Mouse (Mus musculus): Measurements from ENCODE around the gene Mrps35.

The Mrps35 gene

DNA sequence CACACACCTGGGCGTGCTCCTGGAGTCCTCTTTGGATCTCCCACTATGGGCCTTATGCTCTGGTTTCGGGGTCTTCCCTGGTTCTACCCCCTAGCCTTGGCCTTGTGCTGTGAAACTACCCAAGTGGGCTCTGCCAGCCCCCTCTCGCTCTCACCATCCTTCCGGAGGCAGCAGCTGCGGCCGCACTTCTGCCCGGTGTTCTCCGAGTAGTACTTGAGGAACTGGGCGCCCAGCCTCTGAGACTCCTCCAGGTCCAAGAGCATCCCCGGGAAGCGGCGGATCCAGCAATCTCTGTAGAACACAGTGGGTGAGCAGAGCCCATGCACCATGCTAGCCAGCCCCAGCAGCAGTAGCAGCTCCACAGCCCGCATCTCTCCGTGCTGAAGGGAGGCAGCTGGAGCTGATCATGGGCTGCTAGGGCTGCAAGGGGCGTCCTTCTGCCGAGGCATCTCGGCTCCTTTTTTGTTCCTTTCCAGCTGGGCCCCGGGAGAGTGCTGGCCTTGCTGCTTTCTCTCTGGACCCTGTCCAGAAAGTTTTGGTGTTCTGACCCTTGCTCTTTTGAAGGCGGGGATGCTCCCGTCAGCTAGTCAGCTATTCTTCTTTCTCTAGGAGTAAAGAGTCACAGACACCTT is 44.1 kb downstream of the Mrps35 start, which contains the start of gene Mansc4:
Gene Mansc4, minus strand, starts transcription at position 439 of the 632 bp plus-strand sequence.
- in situ Hi-C loops (cut with MboI, MseI), result loop anchor here (25.0 kb wide), 1 partner anchor 1826 kb away; no protein-coding TSS in a partner anchor

GRCm38 (mm10) chr6:147087736-147088135 is 45.2 kb downstream of the Mrps35 start:
- in situ Hi-C loops (cut with MboI, MseI), result loop anchor here (25.0 kb wide), 1 partner anchor 1825 kb away; no protein-coding TSS in a partner anchor

DNA sequence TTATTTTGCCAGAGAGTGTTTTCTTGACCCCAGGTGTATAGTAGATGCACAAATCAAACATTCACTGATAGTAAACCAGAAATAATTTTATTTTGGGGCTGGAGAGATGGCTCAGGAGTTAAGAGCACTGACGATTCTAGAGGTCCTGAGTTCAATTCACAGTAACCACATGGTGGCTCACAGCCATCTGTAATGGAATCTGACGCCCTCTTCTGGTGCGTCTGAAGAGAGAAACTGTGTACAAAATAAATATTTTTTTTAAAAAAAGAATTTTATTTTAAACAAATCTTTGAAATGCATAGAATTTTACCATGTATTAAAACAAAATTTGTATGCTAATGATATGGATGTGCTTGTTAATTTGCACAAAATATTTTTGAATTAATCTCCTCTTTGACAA is 46.0 kb downstream of the Mrps35 start:
- in situ Hi-C loops (cut with MboI, MseI), result loop anchor here (25.0 kb wide), 1 partner anchor 1824 kb away; no protein-coding TSS in a partner anchor

DNA sequence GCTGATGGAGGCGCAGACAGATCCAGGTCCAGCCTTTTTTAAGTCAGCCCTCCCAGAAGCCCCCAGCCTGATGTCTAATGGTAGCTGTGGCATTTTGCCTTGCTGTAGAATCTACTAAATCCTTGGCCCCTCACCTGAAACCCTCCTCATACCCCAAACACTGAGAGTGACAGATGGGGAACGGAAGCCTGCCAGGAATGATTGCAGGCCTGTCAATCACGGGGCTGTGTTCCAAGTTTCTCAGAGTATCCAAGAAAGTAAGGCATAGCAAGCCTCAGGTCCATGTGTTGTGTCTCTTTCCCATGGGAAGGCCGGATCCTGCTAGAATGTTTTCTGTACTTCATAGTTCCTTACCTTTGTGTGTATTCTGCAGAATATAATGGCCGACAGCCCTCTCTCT is 47.6 kb downstream of the Mrps35 start:
- in situ Hi-C loops (cut with MboI, MseI), result loop anchor here (10.0 to 25.0 kb wide), 2 partner anchors 565 to 1822 kb away; no protein-coding TSS in a partner anchor

- in situ Hi-C loops (cut with MboI, MseI), result loop anchor here (10.0 to 25.0 kb wide), 2 partner anchors 567 to 1821 kb away; no protein-coding TSS in a partner anchor
These were observed 48.9 kb downstream of the Mrps35 start, which contains the start of gene Klhl42 for GRCm38 (mm10) chr6:147091136-147092120. Gene Klhl42, plus strand, starts transcription at chr6:147091379.

DNA sequence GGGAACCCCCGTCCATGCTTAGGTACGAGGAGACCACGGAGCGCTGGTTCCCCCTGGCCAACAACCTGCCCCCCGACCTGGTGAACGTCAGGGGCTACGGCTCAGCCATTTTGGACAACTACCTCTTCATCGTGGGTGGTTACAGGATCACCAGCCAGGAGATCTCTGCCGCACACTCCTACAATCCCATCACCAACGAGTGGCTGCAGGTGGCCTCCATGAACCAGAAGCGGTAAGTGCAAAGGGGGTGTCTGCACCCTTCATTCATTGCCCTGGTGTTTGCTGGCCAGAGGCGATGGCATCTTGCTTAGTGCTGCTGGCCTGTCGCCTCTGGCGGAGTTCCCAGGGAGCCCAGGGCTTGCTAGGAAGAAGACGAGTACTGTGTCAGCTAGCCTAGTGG is 49.6 kb downstream of the Mrps35 start:
- in situ Hi-C loops (cut with MboI, MseI), result loop anchor here (10.0 to 25.0 kb wide), 2 partner anchors 567 to 1820 kb away; no protein-coding TSS in a partner anchor

DNA sequence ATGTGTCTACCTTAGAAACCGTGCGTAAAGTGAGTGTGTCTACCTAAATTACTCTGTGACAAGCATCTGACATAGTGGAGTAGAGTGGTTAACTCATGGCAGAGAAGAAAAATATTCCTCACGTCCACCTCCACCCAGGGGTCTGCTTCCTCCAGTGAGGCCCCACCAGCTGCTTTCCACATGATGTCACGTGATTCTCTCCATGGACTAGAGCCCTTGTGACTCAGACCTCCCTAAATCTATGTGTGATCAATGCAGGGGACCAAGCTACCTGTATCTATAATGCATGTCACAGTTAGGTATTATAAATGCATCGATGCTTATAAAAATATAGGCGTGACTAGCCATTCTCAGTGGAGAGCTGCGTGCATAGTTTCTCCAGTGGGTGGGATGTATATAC is 52.2 kb downstream of the Mrps35 start:
- in situ Hi-C loops (cut with MboI, MseI), result loop anchor here (10.0 to 25.0 kb wide), 2 partner anchors 570 to 1818 kb away; no protein-coding TSS in a partner anchor

DNA sequence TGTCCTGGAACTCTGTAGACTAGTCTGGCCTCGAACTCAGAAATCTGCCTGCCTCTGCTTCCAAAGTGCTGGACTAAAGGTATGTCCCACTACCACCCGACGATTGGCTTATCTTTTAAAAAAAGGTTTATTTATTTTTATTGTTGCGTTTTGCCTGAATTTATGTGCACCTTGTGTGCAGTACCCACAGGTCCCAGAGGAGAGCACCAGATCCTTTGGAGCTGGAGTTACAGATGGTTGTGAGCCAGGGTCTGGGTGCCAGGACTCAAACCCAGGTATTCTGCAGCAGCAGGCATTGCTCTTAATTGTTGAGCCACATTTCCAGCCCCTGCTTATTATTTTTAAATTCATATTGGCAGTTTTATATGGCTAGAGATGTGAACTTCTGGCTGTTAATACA is 53.5 kb downstream of the Mrps35 start:
- in situ Hi-C loops (cut with MboI, MseI), result loop anchor here (10.0 to 25.0 kb wide), 2 partner anchors 571 to 1816 kb away; no protein-coding TSS in a partner anchor

GRCm38 (mm10) chr6:147096934-147097333 is 54.4 kb downstream of the Mrps35 start:
- in situ Hi-C loops (cut with MboI, MseI), result loop anchor here (10.0 to 25.0 kb wide), 2 partner anchors 572 to 1815 kb away; no protein-coding TSS in a partner anchor

DNA sequence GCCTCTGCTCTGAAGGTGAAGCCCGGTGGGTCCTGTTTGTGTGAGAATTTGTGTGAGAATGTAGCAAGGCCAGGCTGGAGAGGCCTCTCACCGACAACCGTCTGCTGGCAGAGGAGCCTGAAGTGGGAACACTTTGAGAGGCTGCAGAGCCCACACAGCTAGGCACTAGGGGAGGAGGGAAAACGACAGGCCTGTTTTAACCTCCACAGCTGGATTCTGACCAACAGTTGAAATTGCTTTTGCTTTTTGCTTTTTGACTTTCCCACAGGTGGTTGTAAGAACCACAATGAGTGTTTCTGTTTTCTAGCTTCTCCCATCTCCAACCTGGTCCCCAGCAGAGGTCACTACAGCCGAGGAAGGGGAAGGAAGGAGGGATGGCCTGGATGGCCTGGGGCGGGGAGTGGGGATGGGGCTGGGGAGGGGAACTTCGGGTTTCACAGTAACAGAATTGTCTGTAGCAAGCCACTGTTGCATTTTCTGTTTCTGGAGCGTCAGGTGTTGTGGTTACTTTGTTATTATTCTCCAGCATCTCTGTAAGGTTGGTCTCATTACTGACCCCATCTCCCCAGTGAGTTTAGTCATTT is 54.9 kb downstream of the Mrps35 start:
- in situ Hi-C loops (cut with MboI, MseI), result loop anchor here (10.0 to 25.0 kb wide), 2 partner anchors 573 to 1815 kb away; no protein-coding TSS in a partner anchor

DNA sequence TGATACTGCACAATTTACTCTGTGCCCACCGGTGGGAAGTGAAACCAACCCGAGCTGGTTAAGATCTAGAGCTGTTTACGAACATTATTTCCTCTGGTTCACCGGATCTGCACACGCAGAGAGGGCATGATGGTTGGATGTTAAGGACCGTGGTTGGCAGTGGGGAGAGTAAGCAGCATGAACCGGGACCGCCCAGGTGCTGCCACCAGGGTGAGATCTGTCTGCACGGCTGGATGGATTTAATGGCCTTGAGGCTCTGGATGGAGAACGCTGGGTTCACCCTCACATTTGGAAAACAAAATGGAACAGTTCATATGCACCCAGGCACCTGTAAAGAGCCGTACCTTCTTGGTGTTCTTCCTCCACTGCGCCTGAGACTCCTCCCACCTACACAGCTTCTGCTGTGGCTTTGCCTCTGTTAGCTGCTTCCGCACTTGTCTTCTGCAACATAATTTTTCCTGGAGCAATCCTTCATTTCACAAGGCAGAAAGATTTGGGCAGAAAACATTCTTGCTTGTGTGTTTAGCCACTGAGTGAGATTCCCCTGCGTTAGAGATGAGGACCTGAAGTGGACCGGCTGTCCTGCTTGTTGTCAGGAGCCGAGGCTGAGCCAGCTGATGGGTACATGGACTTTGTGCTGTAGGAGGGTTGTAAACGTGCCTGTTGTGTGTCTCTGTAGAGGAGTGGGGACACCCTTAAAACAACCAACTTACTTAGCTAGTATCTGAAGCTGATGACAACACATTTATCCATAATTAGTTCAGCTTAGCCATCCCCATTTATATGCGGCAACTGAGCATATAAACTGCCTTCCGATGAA is 57.1 kb downstream of the Mrps35 start:
- in situ Hi-C loops (cut with MboI, MseI), result loop anchor here (10.0 to 25.0 kb wide), 2 partner anchors 575 to 1813 kb away; no protein-coding TSS in a partner anchor

DNA sequence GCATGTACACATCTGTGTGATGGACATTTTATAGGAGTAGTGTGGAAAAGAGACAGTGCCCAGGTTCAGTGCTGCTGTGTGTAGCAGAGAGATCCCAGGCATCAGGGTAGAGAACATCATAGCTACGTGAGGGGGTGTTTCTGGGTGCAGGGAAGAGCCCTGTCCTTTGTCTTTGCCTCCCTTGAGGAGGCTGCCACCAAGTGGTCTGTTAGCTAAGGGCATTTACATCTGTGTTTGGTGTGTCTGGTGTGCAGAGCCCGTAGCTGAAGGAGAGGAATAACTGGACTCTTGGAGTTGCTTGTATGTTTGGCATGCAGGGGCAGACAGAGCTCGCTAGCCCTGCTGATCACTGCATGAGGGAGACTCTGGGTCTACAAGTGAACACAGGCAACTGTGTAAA is 59.7 kb downstream of the Mrps35 start:
- in situ Hi-C loops (cut with MboI, MseI), result no loop called here

DNA sequence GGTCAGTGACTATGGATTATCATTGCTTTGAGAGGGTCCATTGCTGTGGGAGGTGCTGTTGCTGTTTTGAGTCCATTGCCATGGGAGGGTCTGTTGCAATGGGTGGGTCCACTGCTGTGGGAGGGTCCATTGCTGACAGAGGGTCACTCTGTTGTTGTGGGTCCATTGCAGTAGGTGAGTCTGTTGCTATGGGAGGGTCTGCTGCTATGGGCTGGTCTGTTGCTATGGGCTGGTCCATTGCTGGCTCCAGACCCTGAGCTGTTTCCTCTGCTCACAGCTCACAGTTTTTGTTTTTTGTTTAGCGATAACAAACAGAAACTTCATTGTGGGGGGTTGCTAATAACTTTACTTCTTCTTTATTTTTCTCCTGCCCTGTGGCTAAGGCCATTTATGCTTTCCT is 63.0 kb downstream of the Mrps35 start:
- in situ Hi-C loops (cut with MboI, MseI), result no loop called here

DNA sequence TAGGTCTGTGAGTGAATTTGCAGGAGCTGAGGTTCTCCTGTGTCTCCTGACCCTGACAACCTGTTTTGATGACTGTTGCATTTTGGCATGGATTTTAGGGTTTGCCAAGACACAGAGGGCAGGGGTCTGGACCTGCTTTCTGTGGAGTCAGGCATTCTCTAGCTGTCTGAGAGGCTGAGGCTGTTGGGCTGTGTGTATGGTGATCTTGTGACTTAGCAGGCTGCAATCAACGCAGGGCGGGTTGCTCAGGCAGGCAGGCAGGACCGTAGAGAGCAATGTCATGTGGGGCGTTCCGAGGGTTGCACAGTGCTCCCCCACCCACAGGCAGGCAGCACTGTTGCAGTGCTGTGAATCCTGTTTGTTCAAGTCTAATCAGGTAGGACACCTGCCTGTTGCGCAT is 64.2 kb downstream of the Mrps35 start:
- in situ Hi-C loops (cut with MboI, MseI), result no loop called here

- in situ Hi-C loops (cut with MboI, MseI), result no loop called here
These were observed 66.7 kb downstream of the Mrps35 start for GRCm38 (mm10) chr6:147109283-147109682.

- in situ Hi-C loops (cut with MboI, MseI), result no loop called here
These were observed 74.0 kb downstream of the Mrps35 start for GRCm38 (mm10) chr6:147116579-147116978.

GRCm38 (mm10) chr6:147117764-147118163 is 75.2 kb downstream of the Mrps35 start:
- in situ Hi-C loops (cut with MboI, MseI), result no loop called here

- in situ Hi-C loops (cut with MboI, MseI), result no loop called here
These were observed 75.6 kb downstream of the Mrps35 start for GRCm38 (mm10) chr6:147118190-147118589.

DNA sequence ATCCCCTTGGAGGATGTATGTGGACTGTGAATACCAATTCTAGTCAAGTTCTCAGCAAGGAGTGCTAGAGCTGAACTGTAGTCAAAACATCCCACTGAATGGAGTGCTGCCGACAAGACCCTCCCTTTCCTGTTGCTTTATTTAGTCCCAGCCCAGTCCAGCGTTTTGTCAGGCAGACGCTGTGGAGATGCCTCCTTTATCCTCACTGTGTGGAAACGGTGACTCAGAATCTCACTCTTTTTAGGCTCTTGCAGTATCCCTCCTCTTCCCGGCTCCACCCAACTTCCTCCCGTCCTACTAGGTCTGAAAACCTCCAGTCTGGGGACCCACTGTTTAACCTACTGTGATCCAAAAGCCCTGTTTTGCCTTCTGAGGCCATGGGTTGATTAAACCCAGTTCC is 78.8 kb downstream of the Mrps35 start:
- in situ Hi-C loops (cut with MboI, MseI), result no loop called here
